Mouse (Mus musculus) thymus, adult 2 months (tissue): ENCODE results near the gene Chmp4b.

ENCODE experiments used
- CTCF ChIP-seq: fragments of 200-500 bp; IDR thresholded peaks from 2 replicates; pipeline ENCODE4 v1.5.1; 2012; ENCODE audit warnings: mild to moderate bottlenecking, control low read depth, low read length, moderate library complexity, borderline replicate concordance; ENCODE audit not compliant: control insufficient read depth, poor library complexity, insufficient read depth; ENCODE audit errors: extremely low read depth
- POLR2A ChIP-seq: fragments of 200-500 bp; IDR thresholded peaks from 2 replicates; pipeline ENCODE4 v1.6.1; 2012; ENCODE audit warnings: mild to moderate bottlenecking, low read length, control low read depth, moderate library complexity; ENCODE audit not compliant: control insufficient read depth, poor library complexity, insufficient read depth; ENCODE audit errors: extremely low read depth

GRCm38 (mm10) chr2:154695690-154696089 is 44.2 kb downstream of the Chmp4b start:
- TF ChIP-seq POLR2A (no peak), CTCF (no peak)
